Mouse (Mus musculus): ENCODE measurements at regions not wholly inside any gene's neighbourhood (a gene's known extent, or its start where the extent isn't known, plus 50 kb on each side); places are given as distances from the start of the nearest gene placed in this dataset.

Small RNA genes lying in the stretch of these regions (microRNA-seq; reads per million reads assigned to microRNA genes)
- gene Gm25748: 0 reads per million in 2 experiments
